Mouse (Mus musculus) left cerebral cortex, adult 11 months (tissue): ENCODE data around the gene Gm9112.
"Not testable (repeated sequence)": the region's sequence is repeated elsewhere in the genome, so short reads cannot be mapped to it uniquely, and the experiment has no call there.

Source experiments
- DNase-seq: peaks from one replicate; pipeline ENCODE4 v3.0.0; 2022; ENCODE audit warnings: low spot score

The Gm9112 gene

DNA sequence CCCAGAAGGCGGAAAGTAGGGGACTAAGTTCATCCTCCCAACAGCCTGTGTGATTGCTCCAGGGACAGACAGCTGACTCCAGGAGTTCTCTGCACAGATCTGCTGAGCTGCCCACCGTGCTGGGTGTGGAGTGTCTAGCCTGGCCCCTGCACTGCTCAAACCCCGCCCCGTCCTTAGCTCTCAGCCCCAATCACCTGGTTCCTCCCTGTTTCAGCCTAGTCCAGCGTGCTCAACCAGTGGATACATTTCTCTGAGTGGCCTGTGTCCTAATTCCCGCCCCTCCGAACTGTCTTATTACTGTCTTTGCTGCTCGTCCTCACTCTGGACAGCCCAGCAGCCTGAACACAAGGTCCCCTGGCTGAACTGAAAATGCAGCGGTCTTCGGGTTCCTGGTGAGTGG, at the start of gene Gm9112, which contains the start of gene Dmrtc1b:
Gm9112 (minus strand) TSS at position 101 of the 400 bp plus-strand sequence.
Dmrtc1b (plus strand) TSS at position 331 of the 400 bp plus-strand sequence.
- DNase-seq, result not testable (repeated sequence)

DNA sequence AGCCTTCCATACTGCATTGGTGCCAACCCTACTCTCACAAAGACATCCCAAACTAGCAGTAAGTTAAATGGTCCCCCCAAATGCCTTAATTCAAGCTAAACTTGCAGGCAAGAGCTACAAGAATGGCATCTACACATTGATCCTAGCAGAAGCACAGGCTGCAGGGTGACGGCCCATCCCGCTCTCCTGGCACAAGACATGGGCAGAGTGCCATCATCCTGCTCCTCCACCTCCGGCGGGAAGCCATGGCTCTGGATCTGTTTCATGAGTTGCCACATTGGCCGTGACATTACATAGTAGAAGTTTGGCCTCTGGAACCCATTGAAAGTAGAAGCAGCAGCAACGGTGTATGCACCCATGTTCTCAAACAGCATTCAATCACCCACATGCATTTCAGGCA, 16.8 kb upstream of the Gm9112 start:
- not testable (repeated sequence) for DNase-seq

DNA sequence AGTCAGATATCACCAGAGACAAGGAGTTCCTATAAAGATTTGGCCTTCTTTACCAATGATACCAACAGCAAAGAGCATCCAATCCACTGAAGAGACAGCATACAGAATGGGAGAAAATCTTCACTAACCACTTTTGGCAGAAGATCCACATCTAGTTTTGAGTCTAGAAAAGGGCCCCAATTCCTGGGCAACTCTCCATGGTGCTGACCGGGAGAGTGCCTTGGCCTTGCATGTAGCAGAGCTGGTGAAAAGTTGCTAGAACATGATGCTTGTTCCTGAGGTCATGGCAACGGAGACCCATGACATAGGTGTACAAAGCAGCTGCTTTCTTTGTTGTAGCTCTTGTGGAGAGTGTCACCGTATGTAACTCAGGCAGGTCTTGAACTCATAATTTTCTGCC, 6.8 kb downstream of the Gm9112 start:
- DNase-seq, result not testable (repeated sequence)

DNA sequence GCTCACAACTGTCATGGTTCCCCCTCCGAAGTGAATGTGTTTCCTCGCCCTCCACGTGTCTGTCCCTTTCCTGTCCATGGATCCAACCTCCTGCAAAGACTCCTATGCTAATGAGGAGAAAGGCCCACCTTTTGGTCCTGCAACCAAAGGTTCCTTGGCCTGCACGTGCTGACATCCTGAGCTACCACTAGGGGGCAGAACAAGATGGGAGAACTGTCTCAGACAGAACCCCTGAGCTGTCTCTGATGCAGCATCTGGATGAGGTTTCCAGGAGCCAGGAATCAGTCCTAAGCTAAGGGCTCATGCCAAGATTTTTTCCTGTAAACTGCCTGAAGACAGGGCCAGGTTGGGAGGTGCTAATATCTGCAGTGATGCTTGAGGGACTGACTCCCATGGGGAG, 18.2 kb downstream of the Gm9112 start:
- not testable (repeated sequence) for DNase-seq

DNA sequence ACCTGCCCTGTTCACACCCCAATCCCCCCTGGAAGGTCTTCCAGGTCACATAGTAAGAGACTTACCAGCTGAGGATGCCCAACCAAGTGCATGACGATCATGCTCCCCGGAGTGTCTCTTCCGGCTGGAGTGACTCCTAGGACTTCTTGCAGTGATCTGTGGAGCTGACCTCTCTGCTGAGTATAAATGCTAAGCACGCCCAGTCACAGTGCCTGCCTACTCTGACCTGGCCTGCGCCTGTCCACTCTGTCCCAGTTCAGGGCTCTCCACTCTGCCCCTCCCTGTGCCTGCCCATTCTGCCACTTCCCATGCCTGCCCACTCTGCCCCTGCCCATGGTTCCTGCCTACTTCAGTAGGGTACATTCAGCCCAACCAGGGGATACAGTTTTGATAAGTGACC, 20.6 kb downstream of the Gm9112 start, which contains the start of gene Gm3880:
Gm3880 (minus strand) TSS at position 101 of the 400 bp plus-strand sequence.
- not testable (repeated sequence) for DNase-seq

DNA sequence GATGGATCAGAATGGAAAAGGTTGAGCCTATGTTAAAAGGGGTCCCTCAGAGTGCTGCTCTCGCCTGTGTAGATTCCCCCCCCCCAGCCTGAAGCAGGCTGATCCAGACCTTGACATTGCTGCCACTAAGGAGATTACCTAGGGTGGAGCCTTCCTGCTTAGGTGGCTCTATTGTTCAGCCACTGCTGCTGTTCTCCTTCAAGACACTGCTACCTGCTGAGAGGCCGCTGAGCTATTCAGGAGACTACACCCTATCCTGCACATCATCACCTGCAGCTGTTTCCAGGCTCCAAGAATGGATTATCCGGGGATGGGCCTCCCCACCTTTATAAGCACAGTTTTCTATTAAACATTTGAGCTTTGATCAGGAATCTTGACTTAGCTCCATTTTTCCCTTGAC, 22.7 kb downstream of the Gm9112 start:
- DNase-seq, result not testable (repeated sequence)

DNA sequence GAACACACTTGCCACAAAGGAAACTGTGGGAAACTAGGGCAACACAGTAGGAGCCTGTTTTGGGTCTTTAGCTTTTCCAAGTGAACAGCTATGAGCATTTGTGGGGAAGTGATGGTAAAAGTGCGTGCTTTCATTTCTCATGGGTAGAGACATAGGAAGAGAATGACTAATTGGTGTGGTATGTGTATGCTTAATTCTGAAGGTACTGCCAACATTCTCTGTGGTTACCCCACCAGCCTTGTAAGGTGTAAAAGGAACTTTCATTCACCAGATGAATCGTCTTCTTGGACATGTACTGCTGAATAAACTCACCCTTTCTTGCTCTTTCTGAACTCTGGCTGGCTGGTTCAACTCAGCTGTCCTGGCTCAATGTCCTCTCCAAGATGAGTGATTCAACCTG, 40.8 kb downstream of the Gm9112 start:
- DNase-seq, result no peak

DNA sequence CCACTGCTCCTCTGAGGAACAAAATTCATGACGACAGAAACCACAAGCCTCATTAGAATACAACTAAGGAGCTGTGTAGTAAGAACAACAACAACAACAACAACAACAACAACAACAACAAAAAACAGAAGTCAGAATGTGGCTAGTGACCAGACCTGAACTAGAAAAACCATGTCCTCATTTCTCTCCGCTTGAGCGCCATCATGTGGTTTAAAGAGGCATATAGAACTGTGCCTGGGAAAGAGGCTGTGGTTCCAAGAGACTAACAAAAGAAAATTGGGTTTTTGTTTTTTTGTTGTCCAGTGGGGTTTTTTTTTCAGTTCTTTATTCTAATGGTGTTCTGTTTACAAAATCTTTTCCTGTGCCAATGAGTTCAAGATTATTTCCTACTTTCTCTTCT, 46.7 kb downstream of the Gm9112 start:
- DNase-seq, result no peak
